Mouse (Mus musculus): Measurements from ENCODE around the gene Ano1. TPM values are rescaled to one million over a fixed set of nuclear protein-coding genes. Genes with fewer than 3 reads are reported as not detected.

Ano1 gene
- total and polyA plus RNA-seq, 2 experiments from 2014 or later, result 4.6 to 8.2 TPM

DNA sequence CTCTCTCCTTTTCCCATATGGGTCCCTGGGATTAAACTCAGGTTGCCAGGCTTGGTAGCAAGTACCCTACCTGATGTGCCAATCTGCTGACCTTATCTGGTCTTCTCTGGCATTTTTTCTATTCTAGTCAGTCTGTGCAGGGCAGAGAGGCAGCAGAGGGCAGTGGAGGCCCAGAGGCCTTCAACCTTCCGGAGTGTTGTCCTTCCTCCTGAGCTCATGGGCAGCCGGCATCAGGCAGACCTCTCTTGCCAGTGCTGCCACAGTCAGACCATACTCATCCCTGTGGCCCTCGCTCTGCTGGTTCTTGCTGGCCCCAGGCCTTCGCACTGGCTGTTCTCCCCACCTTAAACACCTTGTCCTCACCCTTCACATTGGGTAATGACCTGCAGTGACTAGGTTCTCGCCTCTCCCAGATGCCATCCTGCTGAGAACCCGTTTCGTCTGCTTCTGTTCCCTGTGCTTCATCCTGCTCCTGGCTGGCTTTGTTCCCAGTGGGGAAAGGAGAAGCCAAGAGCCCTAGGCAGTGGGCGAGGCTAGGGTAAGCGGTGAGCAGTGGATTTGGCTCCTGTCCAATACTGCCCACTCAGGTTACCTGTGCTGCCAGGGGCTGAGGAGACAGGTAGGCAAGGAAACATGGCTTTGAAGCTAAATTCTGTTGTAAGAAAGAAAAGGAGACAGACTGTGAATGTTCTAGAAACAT lies 188.2 kb downstream of the Ano1 start:
- H3K36me3 ChIP-seq (ENCODE audit: insufficient read depth), result no peaks in the 10 kb centered on the region
- ATAC-seq (no peak), DNase-seq (no peak)
- no peaks in the 10 kb centered on the region for H3K4me1 ChIP-seq (ENCODE audit: insufficient read depth)
- WGBS, result 42% methylated on average over 9 of the region's 9 CpGs
- H3K27ac ChIP-seq (ENCODE audit: low read depth, low read length), result no peak overlapping the region
- no peaks in the 10 kb centered on the region for H3K9me3 ChIP-seq (ENCODE audit: low read length)
- H3K9ac ChIP-seq, result no peak overlapping the region
- no peaks in the 10 kb centered on the region for H3K27me3 ChIP-seq (ENCODE audit: insufficient read depth, low read length)
- H3K4me2 ChIP-seq (ENCODE audit: low read depth), result no peak overlapping the region
- TF ChIP-seq CTCF (IDR thresholded peaks at IDR 0.05; ENCODE audit: low read depth), result no peak
- no peak overlapping the region for H3K4me3 ChIP-seq (ENCODE audit: low read depth, low read length)

GRCm38 (mm10) chr7:144562016-144562415 lies 189.8 kb downstream of the Ano1 start:
- H3K9me3 ChIP-seq (ENCODE audit: low read length), result no peaks in the 10 kb centered on the region
- H3K4me3 ChIP-seq (ENCODE audit: low read depth, low read length), result no peak overlapping the region
- TF ChIP-seq CTCF (IDR thresholded peaks at IDR 0.05; ENCODE audit: low read depth), result no peak
- no peaks in the 10 kb centered on the region for H3K4me1 ChIP-seq (ENCODE audit: insufficient read depth)
- DNase-seq (no peak), ATAC-seq (no peak)
- H3K9ac ChIP-seq, result no peak overlapping the region
- H3K36me3 ChIP-seq (ENCODE audit: insufficient read depth), result no peaks in the 10 kb centered on the region
- WGBS, result 5% methylated on average over 3 of the region's 3 CpGs
- H3K4me2 ChIP-seq (ENCODE audit: low read depth), result no peak overlapping the region
- no peaks in the 10 kb centered on the region for H3K27me3 ChIP-seq (ENCODE audit: insufficient read depth, low read length)
- no peak overlapping the region for H3K27ac ChIP-seq (ENCODE audit: low read depth, low read length)

GRCm38 (mm10) chr7:144560594-144560993 lies 191.2 kb downstream of the Ano1 start:
- WGBS, result 90% methylated on average over 4 of the region's 4 CpGs
- ATAC-seq, result no peak
- no peaks in the 10 kb centered on the region for H3K27me3 ChIP-seq (ENCODE audit: insufficient read depth, low read length)
- DNase-seq, result no peak
- no peak overlapping the region for H3K4me2 ChIP-seq (ENCODE audit: low read depth)
- H3K36me3 ChIP-seq (ENCODE audit: insufficient read depth), result no peaks in the 10 kb centered on the region
- no peak overlapping the region for H3K4me3 ChIP-seq (ENCODE audit: low read depth, low read length)
- no peak overlapping the region for H3K27ac ChIP-seq (ENCODE audit: low read depth, low read length)
- no peak for TF ChIP-seq CTCF (IDR thresholded peaks at IDR 0.05; ENCODE audit: low read depth)
- no peak overlapping the region for H3K9ac ChIP-seq
- no peaks in the 10 kb centered on the region for H3K9me3 ChIP-seq (ENCODE audit: low read length)
- H3K4me1 ChIP-seq (ENCODE audit: insufficient read depth), result no peaks in the 10 kb centered on the region

GRCm38 (mm10) chr7:144558552-144558951 lies 193.2 kb downstream of the Ano1 start:
- TF ChIP-seq CTCF (IDR thresholded peaks at IDR 0.05; ENCODE audit: low read depth), result 0 out of 2 replicates have a peak, but pooled peaks have one; percentile 30
- no peaks in the 10 kb centered on the region for H3K27me3 ChIP-seq (ENCODE audit: insufficient read depth, low read length)
- no peaks in the 10 kb centered on the region for H3K9me3 ChIP-seq (ENCODE audit: low read length)
- H3K9ac ChIP-seq, result no peak overlapping the region
- DNase-seq (no peak), ATAC-seq (no peak)
- peaks cover 5% of the 10 kb centered on the region; the same call in 1 of the 2 replicates for H3K4me1 ChIP-seq (ENCODE audit: insufficient read depth)
- 47% methylated on average over 6 of the region's 6 CpGs for WGBS
- H3K4me2 ChIP-seq (ENCODE audit: low read depth), result no peak overlapping the region
- H3K36me3 ChIP-seq (ENCODE audit: insufficient read depth), result no peaks in the 10 kb centered on the region
- H3K27ac ChIP-seq (ENCODE audit: low read depth, low read length), result no peak overlapping the region
- H3K4me3 ChIP-seq (ENCODE audit: low read depth, low read length), result no peak overlapping the region

- H3K4me3 ChIP-seq (ENCODE audit: low read depth, low read length), result peak overlapping the region; percentile 98
- no peaks in the 10 kb centered on the region for H3K9me3 ChIP-seq (ENCODE audit: low read length)
- no peak for TF ChIP-seq CTCF (IDR thresholded peaks at IDR 0.05; ENCODE audit: low read depth)
- ATAC-seq (no peak; the same call in 1 of the 2 replicates), DNase-seq (no peak)
- H3K27ac ChIP-seq (ENCODE audit: low read depth, low read length), result peak overlapping the region; percentile 50; the same call in 1 of the 2 replicates
- WGBS, result 16% methylated on average over 8 of the region's 8 CpGs
- peaks cover 20% of the 10 kb centered on the region; the same call in 1 of the 2 replicates for H3K36me3 ChIP-seq (ENCODE audit: insufficient read depth)
- peak overlapping the region; percentile 94 for H3K9ac ChIP-seq
- H3K4me1 ChIP-seq (ENCODE audit: insufficient read depth), result peaks cover 12% of the 10 kb centered on the region; the same call in 1 of the 2 replicates
- no peaks in the 10 kb centered on the region for H3K27me3 ChIP-seq (ENCODE audit: insufficient read depth, low read length)
- peak overlapping the region; percentile 85 for H3K4me2 ChIP-seq (ENCODE audit: low read depth)
Observed at GRCm38 (mm10) chr7:144554123-144554472, 197.7 kb downstream of the Ano1 start.

GRCm38 (mm10) chr7:144553237-144554122 lies 198.3 kb downstream of the Ano1 start, which contains the start of gene Ppfia1:
Gene Ppfia1 (minus strand): TSS chr7:144553729.
- Histone ChIP-seq H3K9me3 (ENCODE audit: low read length) (no peaks in the 10 kb centered on the region), H3K4me1 (ENCODE audit: insufficient read depth) (peaks cover 12% of the 10 kb centered on the region; the same call in 1 of the 2 replicates), H3K4me2 (ENCODE audit: low read depth) (peak within 1 kb of the TSS; percentile 85), H3K36me3 (ENCODE audit: insufficient read depth) (peaks cover 20% of the 10 kb centered on the region; the same call in 1 of the 2 replicates), H3K27ac (ENCODE audit: low read depth, low read length) (peak within 1 kb of the TSS; percentile 71; the same call in 1 of the 2 replicates), H3K4me3 (ENCODE audit: low read depth, low read length) (peak within 1 kb of the TSS; percentile 98), H3K9ac (peak within 1 kb of the TSS; percentile 94), H3K27me3 (ENCODE audit: insufficient read depth, low read length) (no peaks in the 10 kb centered on the region)
- ATAC-seq (peak; percentile 97), DNase-seq (peak; percentile 99)
- no peak for TF ChIP-seq CTCF (IDR thresholded peaks at IDR 0.05; ENCODE audit: low read depth)
- 2% methylated on average over 85 of the region's 97 CpGs for WGBS

Data from forebrain, postnatal 0 days (tissue).